Mouse (Mus musculus) cerebellum, postnatal 14 days (tissue): Measurements from ENCODE around the gene Ccl24.

ENCODE experiments used
- DNase-seq, 2 experiments: peaks; one replicate each; pipeline ENCODE4 v3.0.0; 2021; ENCODE audit warnings: mixed read lengths in 2 of 2

Gene Ccl24

GRCm38 (mm10) chr5:135544865-135545797 is 27.7 kb downstream of the Ccl24 start, which contains the start of gene Hip1:
Hip1 (minus strand) TSS chr5:135545120.
- peak; percentile 97 to 100 for DNase-seq

- peak; percentile 49 to 52 for DNase-seq
Observed at GRCm38 (mm10) chr5:135544032-135544558, 28.8 kb downstream of the Ccl24 start.

GRCm38 (mm10) chr5:135537794-135538214 is 35.0 kb downstream of the Ccl24 start:
- no peak for DNase-seq

GRCm38 (mm10) chr5:135537326-135537725 is 35.5 kb downstream of the Ccl24 start:
- DNase-seq, result no peak

GRCm38 (mm10) chr5:135535867-135536266 is 37.0 kb downstream of the Ccl24 start:
- DNase-seq, result no peak

- peak; percentile 33 to 39 for DNase-seq
Observed at GRCm38 (mm10) chr5:135533431-135533830, 39.4 kb downstream of the Ccl24 start.

GRCm38 (mm10) chr5:135531306-135531845 is 41.5 kb downstream of the Ccl24 start:
- peak; percentile 37 to 40 for DNase-seq

GRCm38 (mm10) chr5:135529964-135530363 is 42.9 kb downstream of the Ccl24 start:
- no peak for DNase-seq

GRCm38 (mm10) chr5:135529310-135529709 is 43.5 kb downstream of the Ccl24 start:
- no peak for DNase-seq

GRCm38 (mm10) chr5:135527986-135528385 is 44.9 kb downstream of the Ccl24 start:
- DNase-seq, result no peak

- peak in 1 of 2 experiments; percentile 19 for DNase-seq
Observed at GRCm38 (mm10) chr5:135524660-135525560, 47.9 kb downstream of the Ccl24 start.

- DNase-seq, result no peak
Observed at GRCm38 (mm10) chr5:135524087-135524486, 48.8 kb downstream of the Ccl24 start.

GRCm38 (mm10) chr5:135522111-135522722 is 50.6 kb downstream of the Ccl24 start:
- DNase-seq, result no peak
